Mouse (Mus musculus): ENCODE results near the gene Rab8b. TPM values are rescaled to one million over a fixed set of nuclear protein-coding genes. Genes with fewer than 3 reads are reported as not detected.

Gene Rab8b
- total RNA-seq, 2 experiments from 2014 or later = 23.4 to 24.4 TPM

DNA sequence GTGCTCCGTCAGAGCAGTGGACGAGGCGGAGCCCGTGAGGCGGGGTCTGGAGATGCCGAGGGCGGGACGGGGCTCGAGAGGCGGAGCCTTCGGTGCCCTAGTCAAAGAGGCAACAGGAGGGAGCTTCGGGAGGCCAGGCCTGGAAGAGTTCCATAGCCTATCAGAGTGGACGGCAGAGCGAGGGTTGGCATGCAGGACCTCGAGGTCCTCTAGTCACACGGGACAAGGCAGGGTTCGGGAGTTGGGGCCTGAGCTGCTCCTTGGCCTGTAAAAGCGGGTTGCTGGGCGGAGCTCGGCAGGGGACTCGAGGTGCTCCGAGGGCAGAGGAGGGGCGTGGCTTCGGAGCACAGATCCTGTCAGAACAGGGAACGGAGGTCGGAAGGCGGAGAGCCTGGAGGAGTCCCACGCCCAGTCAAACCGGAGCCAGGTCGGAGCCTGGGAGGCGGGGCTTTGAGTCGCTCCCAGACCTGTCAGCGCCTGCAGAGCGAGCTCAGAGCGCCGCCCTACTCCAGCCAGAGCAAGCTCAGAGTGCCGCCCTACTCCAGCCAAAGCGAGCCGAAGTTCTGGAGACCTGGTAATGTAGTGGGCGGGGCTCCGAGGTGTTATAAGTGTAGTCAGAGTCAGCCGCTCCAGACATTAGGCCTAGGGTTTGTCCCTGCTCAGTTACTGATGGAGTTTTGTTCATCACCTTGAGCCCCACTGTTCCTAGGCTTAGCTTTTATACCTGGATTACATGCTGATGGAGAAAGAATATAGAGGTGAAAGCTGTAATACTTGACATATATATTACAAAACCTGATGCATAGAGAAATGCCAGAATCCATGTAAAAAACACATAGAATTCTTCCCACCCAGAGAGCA is 123.8 kb downstream of the Rab8b start, which contains the start of gene Aph1b:
TSS of gene Aph1b (minus strand) at position 27 of the 861 bp plus-strand sequence.
- peak; percentile 91 to 93 for DNase-seq (ENCODE audit: low spot score in 2 of 2)
- intact Hi-C loops (cut with DNase I) = no loop called here

- intact Hi-C loops (cut with DNase I) = loop anchor here (5.0 kb wide), 1 partner anchor 283 kb away; the partner anchor contains the start of gene Fbxl22
- DNase-seq (ENCODE audit: low spot score in 2 of 2) = no peak
Measured at GRCm38 (mm10) chr9:66794629-66795463, 124.6 kb downstream of the Rab8b start.

Other genes starting within 250 kb of the Rab8b start
- gene Car12, start 206.0 kb downstream of the Rab8b start, total RNA-seq (2021) = 1 to 10 TPM; 3.6 to 7.7 TPM
- gene Aph1b, start 124.2 kb downstream of the Rab8b start, total RNA-seq (2021) = 10 to 100 TPM; 20.3 to 22.2 TPM
- under 1 TPM; 0.17 to 0.40 TPM for gene Gm10647, start 122.6 kb downstream of the Rab8b start, total RNA-seq (2021)
- 1 to 10 TPM; 4.6 to 5.0 TPM for gene Aph1c, start 85.0 kb downstream of the Rab8b start, total RNA-seq (2021)
- gene Rps27l, start 26.4 kb upstream of the Rab8b start, total RNA-seq (2021) = 10 to 100 TPM; 41.6 to 43.1 TPM
- gene Lactb, start 55.8 kb upstream of the Rab8b start, total RNA-seq (2021) = 10 to 100 TPM; 18.1 to 18.7 TPM
- 100 to 1,000 TPM; 204 to 207 TPM for gene Tpm1, start 129.7 kb upstream of the Rab8b start, total RNA-seq (2021)